Mouse (Mus musculus) CH12.LX (cell line): ENCODE results near the gene Gm5294. TPM values are rescaled to one million over a fixed set of nuclear protein-coding genes. Genes with fewer than 3 reads are reported as not detected.

Source experiments
- DNase-seq: peaks from one replicate; pipeline ENCODE4 v3.0.0-alpha.2; 2013; ENCODE audit errors: extremely low read depth
- H3K27ac ChIP-seq: 2 replicates; pipeline ENCODE4 v1.5.1; 2012; ENCODE audit warnings: low read depth, mild to moderate bottlenecking, control low read depth, moderate library complexity; ENCODE audit not compliant: insufficient read depth
- H3K27me3 ChIP-seq: replicated peaks from 2 replicates; pipeline ENCODE3; 2012; ENCODE audit warnings: inconsistent platforms
- H3K36me3 ChIP-seq, 2 experiments: replicated peaks in 1 of 2; 2 replicates each; pipeline versions ENCODE3 to v1.6.1; 2012; ENCODE audit warnings: inconsistent platforms in 1 of 2, low read length in 1 of 2, mild to moderate bottlenecking in 1 of 2, mixed read lengths in 1 of 2, moderate library complexity in 1 of 2; ENCODE audit not compliant: control insufficient read depth in 1 of 2, insufficient read depth in 1 of 2
- H3K4me1 ChIP-seq, 2 experiments: 2 replicates each; pipeline ENCODE4 v1.6.1; 2012; ENCODE audit warnings: inconsistent platforms in 1 of 2, moderate library complexity in 1 of 2; ENCODE audit not compliant: insufficient read depth in 2 of 2, control insufficient read depth in 1 of 2
- H3K4me2 ChIP-seq: 2 replicates; pipeline ENCODE4 v1.6.1; 2012; ENCODE audit warnings: low read depth, mild to moderate bottlenecking, control low read depth; ENCODE audit not compliant: poor library complexity, insufficient read depth, severe bottlenecking
- H3K4me3 ChIP-seq, 3 experiments: fragments of 150-350 bp in 1 of 3; sonication (generic) in 1 of 3; replicated peaks in 1 of 3; 2 replicates each; pipeline versions ENCODE3 to v1.5.1; 2011 to 2012; ENCODE audit warnings: low read depth in 2 of 3, low read length in 2 of 3, mild to moderate bottlenecking in 2 of 3, moderate library complexity in 2 of 3, control low read depth in 1 of 3, improper control_type of control experiment in 1 of 3, inconsistent platforms in 1 of 3, mixed read lengths in 1 of 3; ENCODE audit not compliant: poor library complexity in 1 of 3
- H3K79me2 ChIP-seq: replicated peaks from 2 replicates; pipeline ENCODE4 v1.6.1; 2012; ENCODE audit warnings: mild to moderate bottlenecking, moderate library complexity; ENCODE audit not compliant: control insufficient read depth, poor library complexity, insufficient read depth, severe bottlenecking; ENCODE audit errors: extremely low read depth
- H3K9ac ChIP-seq: 2 replicates; pipeline ENCODE4 v1.6.1; 2012; ENCODE audit warnings: low read depth, mild to moderate bottlenecking, control low read depth, moderate library complexity; ENCODE audit not compliant: insufficient read depth
- H3K9me3 ChIP-seq: replicated peaks from 2 replicates; pipeline ENCODE3; 2012; ENCODE audit warnings: low read length, inconsistent platforms, mixed read lengths
- BHLHE40 ChIP-seq: IDR thresholded peaks from 2 replicates; pipeline ENCODE4 v1.6.1; 2011; ENCODE audit warnings: mild to moderate bottlenecking, low read depth, low read length, improper control_type of control experiment
- CHD2 ChIP-seq: IDR thresholded peaks from 2 replicates; pipeline ENCODE4 v1.6.1; 2011; ENCODE audit warnings: low read length, improper control_type of control experiment
- CTCF ChIP-seq, 2 experiments: IDR thresholded peaks in 1 of 2; conservative IDR thresholded peaks in 1 of 2; 2 replicates each; pipeline ENCODE4 v1.5.1; 2011 to 2012; ENCODE audit warnings: low read depth in 2 of 2, low read length in 2 of 2, improper control_type of control experiment in 1 of 2, inconsistent platforms in 1 of 2, mild to moderate bottlenecking in 1 of 2, moderate library complexity in 1 of 2
- E2F4 ChIP-seq: IDR thresholded peaks from 2 replicates; pipeline ENCODE4 v1.6.1; 2011; ENCODE audit warnings: low read depth, low read length, improper control_type of control experiment; ENCODE audit not compliant: insufficient replicate concordance
- ETS1 ChIP-seq: conservative IDR thresholded peaks from 2 replicates; pipeline ENCODE4 v1.6.1; 2012; ENCODE audit warnings: low read depth, mild to moderate bottlenecking, inconsistent platforms, low read length, improper control_type of control experiment, moderate library complexity
- GABPA ChIP-seq: IDR thresholded peaks from 2 replicates; pipeline ENCODE4 v1.6.1; 2012; ENCODE audit warnings: low read depth, low read length, improper control_type of control experiment, inconsistent platforms; ENCODE audit not compliant: insufficient replicate concordance
- MAFK ChIP-seq: IDR thresholded peaks from 2 replicates; pipeline ENCODE4 v1.6.1; 2011; ENCODE audit warnings: low read length, improper control_type of control experiment; ENCODE audit not compliant: insufficient replicate concordance
- MAX ChIP-seq: IDR thresholded peaks from 2 replicates; pipeline ENCODE4 v1.6.1; 2011; ENCODE audit warnings: low read length, improper control_type of control experiment
- MAZ ChIP-seq: IDR thresholded peaks from 2 replicates; pipeline ENCODE4 v1.6.1; 2012; ENCODE audit warnings: low read depth, mild to moderate bottlenecking, inconsistent platforms, low read length, improper control_type of control experiment, moderate library complexity
- MEF2A ChIP-seq: IDR thresholded peaks from 2 replicates; pipeline ENCODE4 v1.6.1; 2014; ENCODE audit warnings: low read depth, mild to moderate bottlenecking, inconsistent platforms, low read length, improper control_type of control experiment, borderline replicate concordance
- MXI1 ChIP-seq: IDR thresholded peaks from 2 replicates; pipeline ENCODE4 v1.6.1; 2011; ENCODE audit warnings: mild to moderate bottlenecking, low read depth, low read length, improper control_type of control experiment
- NELFE ChIP-seq: IDR thresholded peaks from 2 replicates; pipeline ENCODE4 v1.6.1; 2011; ENCODE audit warnings: low read depth, low read length, improper control_type of control experiment
- NRF1 ChIP-seq: IDR thresholded peaks from 2 replicates; pipeline ENCODE4 v1.6.1; 2014; ENCODE audit warnings: low read depth, mild to moderate bottlenecking, inconsistent platforms, low read length, improper control_type of control experiment, moderate library complexity
- RCOR1 ChIP-seq: conservative IDR thresholded peaks from 2 replicates; pipeline ENCODE4 v1.6.1; 2012; ENCODE audit warnings: low read depth, mild to moderate bottlenecking, inconsistent platforms, low read length, improper control_type of control experiment
- TCF12 ChIP-seq: IDR thresholded peaks from 2 replicates; pipeline ENCODE4 v1.6.1; 2014; ENCODE audit warnings: low read depth, mild to moderate bottlenecking, inconsistent platforms, low read length, improper control_type of control experiment
- USF1 ChIP-seq: IDR thresholded peaks from 2 replicates; pipeline ENCODE4 v1.6.1; 2014; ENCODE audit warnings: low read depth, mild to moderate bottlenecking, inconsistent platforms, low read length, improper control_type of control experiment
- USF2 ChIP-seq: conservative IDR thresholded peaks from 2 replicates; pipeline ENCODE4 v1.6.1; 2011; ENCODE audit warnings: low read depth, low read length, improper control_type of control experiment
- ZMIZ1 ChIP-seq: IDR thresholded peaks from 2 replicates; pipeline ENCODE4 v1.6.1; 2012; ENCODE audit warnings: low read depth, mild to moderate bottlenecking, inconsistent platforms, low read length, improper control_type of control experiment
- ZNF384 ChIP-seq: IDR thresholded peaks from 2 replicates; pipeline ENCODE4 v1.6.1; 2012; ENCODE audit warnings: low read depth, low read length, improper control_type of control experiment, inconsistent platforms
- dilution Hi-C: fragments of 300-500 bp; cut with MboI; formaldehyde crosslinking; loops from 2 replicates; pipeline ENCODE4 v1.14.3; 2020; ENCODE audit warnings: low sequenced_read_pairs; ENCODE audit not compliant: extremely low pct_unique_long_range_greater_than_20kb, extremely low pct_ligation_motif_present
- in situ Hi-C: fragments of 300-500 bp; cut with MboI; formaldehyde crosslinking; loops from 3 replicates; pipeline ENCODE4 v1.14.3; 2019; ENCODE audit warnings: low sequenced_read_pairs, low pct_ligation_motif_present, low pct_unique_long_range_greater_than_20kb, mixed read lengths
- polyA plus RNA-seq: library from polyadenylated mRNA; unstranded; fragments of >175 nt; gene quantifications from 2 replicates; pipeline ENCODE4 v1.2.1, GENCODE M21; 2012; ENCODE audit warnings: low read depth; ENCODE audit not compliant: insufficient read length
- total RNA-seq, 2 experiments: library from RNA; depleted of rRNA; stranded (reverse); fragments of 300-350 nt in 1 of 2; fragments of >200 nt in 1 of 2; gene quantifications; 2 replicates each; pipeline ENCODE4 v1.2.3; 2012 to 2014

Gm5294 gene
- total and polyA plus RNA-seq, 3 experiments, result not detected

DNA sequence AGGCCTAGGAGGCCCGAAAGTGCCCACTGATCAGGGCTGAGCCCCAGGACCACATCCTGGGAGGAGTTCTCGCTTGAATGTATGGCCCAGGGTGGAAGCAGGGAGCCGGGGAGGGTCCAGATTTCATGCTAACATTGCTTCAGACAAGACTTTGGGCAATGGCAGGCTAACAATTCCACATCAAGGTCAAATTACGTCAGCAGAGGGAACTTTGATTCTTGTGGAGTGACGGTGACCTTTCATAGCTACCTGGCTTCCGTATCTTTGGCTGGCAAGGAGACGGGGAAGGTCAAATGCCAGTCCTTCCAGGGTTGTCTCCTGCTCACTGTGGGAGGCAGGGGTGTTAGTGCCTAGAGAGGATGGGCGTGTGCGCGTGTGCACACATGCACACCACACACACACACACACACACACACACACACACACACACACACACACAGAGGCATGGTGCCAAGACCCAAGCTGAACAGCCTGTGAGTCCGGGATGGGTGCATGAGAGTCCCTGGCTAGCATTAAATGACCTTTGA, 28.9 kb upstream of the Gm5294 start:
- no peaks in the 10 kb centered on the region for H3K36me3 ChIP-seq
- H3K9me3 ChIP-seq, result peaks cover 4% of the 10 kb centered on the region
- H3K4me1 ChIP-seq, result no peaks in the 10 kb centered on the region
- H3K27me3 ChIP-seq, result peaks cover 8% of the 10 kb centered on the region
- H3K9ac ChIP-seq, result no peak overlapping the region
- no peak for DNase-seq
- dilution Hi-C loops, result no loop called here
- no peaks in the 10 kb centered on the region for H3K79me2 ChIP-seq
- no peak for TF ChIP-seq NELFE
- no peak for TF ChIP-seq USF2
- TF ChIP-seq CHD2, result no peak
- TF ChIP-seq MXI1, result no peak
- no peak for TF ChIP-seq MAZ
- no peak for TF ChIP-seq BHLHE40
- TF ChIP-seq E2F4, result no peak
- no peak for TF ChIP-seq ZMIZ1
- TF ChIP-seq MEF2A, result no peak
- no peak for TF ChIP-seq ZNF384
- TF ChIP-seq MAX, result no peak
- no peak for TF ChIP-seq ETS1
- TF ChIP-seq USF1, result no peak
- no peak overlapping the region for H3K4me3 ChIP-seq
- H3K27ac ChIP-seq, result no peak overlapping the region
- no peak overlapping the region for H3K4me2 ChIP-seq
- in situ Hi-C loops, result no loop called here

DNA sequence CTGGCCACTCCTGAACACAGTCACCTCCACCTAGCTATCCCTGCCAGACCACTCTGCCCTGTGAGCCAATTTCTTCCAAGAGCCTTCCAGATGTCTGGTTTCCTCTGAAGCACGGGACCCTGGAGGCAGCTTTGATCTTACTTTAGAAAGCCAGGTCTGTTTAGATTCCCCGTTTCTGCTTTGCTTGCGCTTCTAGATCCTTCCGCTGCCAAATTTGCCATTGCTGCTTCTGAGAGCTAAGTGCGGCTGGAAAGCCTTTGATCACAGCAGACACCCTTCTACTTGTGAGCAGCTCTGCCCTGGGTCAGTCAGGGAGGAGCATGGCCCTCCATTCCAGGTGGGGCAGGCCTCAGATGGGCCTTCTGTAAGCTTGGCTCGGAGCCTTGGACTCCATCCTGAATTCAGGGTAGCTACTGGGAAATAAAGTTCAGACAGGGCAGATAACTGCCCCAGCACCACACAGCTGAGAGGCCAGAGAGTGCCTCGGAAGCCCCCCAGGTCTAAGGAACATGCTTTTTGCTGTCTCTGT, 18.2 kb upstream of the Gm5294 start:
- peaks cover 4% of the 10 kb centered on the region for H3K27me3 ChIP-seq
- H3K4me2 ChIP-seq, result no peak overlapping the region
- H3K36me3 ChIP-seq, result no peaks in the 10 kb centered on the region
- in situ Hi-C loops, result loop anchor here (5.0 kb wide), 1 partner anchor 39 kb away; no protein-coding TSS in a partner anchor
- no peak overlapping the region for H3K27ac ChIP-seq
- no peak overlapping the region for H3K9ac ChIP-seq
- dilution Hi-C loops, result no loop called here
- no peak for TF ChIP-seq RCOR1
- TF ChIP-seq USF2, result no peak
- no peak for TF ChIP-seq MAZ
- TF ChIP-seq MAFK, result no peak
- no peak for TF ChIP-seq GABPA
- no peak for TF ChIP-seq TCF12
- TF ChIP-seq NELFE, result no peak
- TF ChIP-seq USF1, result no peak
- no peak for TF ChIP-seq BHLHE40
- TF ChIP-seq CTCF (conservative IDR thresholded peaks at IDR 0.05 in 1 of 2, IDR thresholded peaks at IDR 0.05 in 1 of 2; ENCODE audit: low read depth in 2 of 2, low read length in 2 of 2), result no peak
- no peak for TF ChIP-seq NRF1
- H3K4me3 ChIP-seq, result no peak overlapping the region
- H3K79me2 ChIP-seq, result no peaks in the 10 kb centered on the region
- no peaks in the 10 kb centered on the region for H3K9me3 ChIP-seq
- H3K4me1 ChIP-seq, result no peaks in the 10 kb centered on the region
- DNase-seq, result no peak
